Mouse (Mus musculus) liver, embryonic 13.5 days (tissue): ENCODE measurements around the gene Cbfa2t3. TPM values are rescaled to one million over a fixed set of nuclear protein-coding genes. Genes with fewer than 3 reads are reported as not detected.
A peak's percentile ranks its signal among the peaks of the same experiment; 100 is the strongest.

ENCODE experiments used
- ATAC-seq: fragments of 200-750 bp; cut with Nextera tagmentation; 2 replicates; pipeline ENCODE4 v1.8.0; 2017; ENCODE audit warnings: low read depth, mild to moderate bottlenecking, moderate number of reproducible peaks, moderate library complexity
- DNase-seq: peaks from one replicate; pipeline ENCODE4 v3.0.0; 2022
- H3K27ac ChIP-seq: fragments of 300-500 bp; sonication (generic); 2 replicates; pipeline ENCODE4 v1.5.1; 2015; ENCODE audit warnings: moderate library complexity, mild to moderate bottlenecking, inconsistent platforms
- H3K27me3 ChIP-seq: fragments of 300-500 bp; sonication (generic); 2 replicates; pipeline ENCODE4 v1.6.1; 2015; ENCODE audit warnings: mild to moderate bottlenecking, inconsistent platforms
- H3K36me3 ChIP-seq: fragments of 300-500 bp; sonication (generic); 2 replicates; pipeline ENCODE4 v1.6.1; 2015; ENCODE audit warnings: mild to moderate bottlenecking, inconsistent platforms
- H3K4me1 ChIP-seq: fragments of 300-500 bp; sonication (generic); replicated peaks from 2 replicates; pipeline ENCODE4 v1.6.1; 2015; ENCODE audit warnings: inconsistent platforms
- H3K4me2 ChIP-seq: fragments of 300-500 bp; sonication (generic); 2 replicates; pipeline ENCODE4 v1.6.1; 2015; ENCODE audit warnings: inconsistent platforms, mild to moderate bottlenecking, moderate library complexity
- H3K4me3 ChIP-seq: fragments of 300-500 bp; sonication (generic); replicated peaks from 2 replicates; pipeline ENCODE4 v1.5.1; 2015; ENCODE audit warnings: mild to moderate bottlenecking, inconsistent platforms
- H3K9ac ChIP-seq: fragments of 300-500 bp; sonication (generic); 2 replicates; pipeline ENCODE4 v1.6.1; 2015; ENCODE audit warnings: mild to moderate bottlenecking, inconsistent platforms
- H3K9me3 ChIP-seq: fragments of 300-500 bp; sonication (generic); replicated peaks from 2 replicates; pipeline ENCODE4 v1.6.1; 2016; ENCODE audit warnings: inconsistent platforms
- WGBS: fragments of 180-500 bp; shearing (Covaris S2); methylation state at CpG from one replicate; pipeline ENCODE4 v1.1.7; 2015; ENCODE audit not compliant: insufficient replicate concordance; 5-methylcytosine and 5-hydroxymethylcytosine counted together
- polyA plus RNA-seq: library from polyadenylated mRNA; unstranded; fragments of >200 nt; fragmentation: Nextera tagmentation; extraction: Ambion mirVana; gene quantifications from 2 replicates; pipeline ENCODE4 v1.2.1, GENCODE M21; 2015

Gene Cbfa2t3
- polyA plus RNA-seq, 1 experiment from 2014 or later: 4.5 TPM

GRCm38 (mm10) chr8:122648192-122648970 is 50.5 kb downstream of the Cbfa2t3 start:
- H3K27ac ChIP-seq: no peak overlapping the region
- no peak for ATAC-seq
- no peaks in the 10 kb centered on the region for H3K27me3 ChIP-seq
- peaks cover 51% of the 10 kb centered on the region for H3K36me3 ChIP-seq
- no peaks in the 10 kb centered on the region for H3K9me3 ChIP-seq
- no peak overlapping the region for H3K4me2 ChIP-seq
- no peaks in the 10 kb centered on the region for H3K4me1 ChIP-seq
- no peak overlapping the region for H3K4me3 ChIP-seq
- no peak for DNase-seq
- WGBS: 79% methylated on average over 15 of the region's 15 CpGs
- no peak overlapping the region for H3K9ac ChIP-seq

GRCm38 (mm10) chr8:122646337-122646736 is 52.6 kb downstream of the Cbfa2t3 start:
- Histone ChIP-seq H3K36me3 (peaks cover 69% of the 10 kb centered on the region), H3K4me3 (no peak overlapping the region), H3K4me2 (no peak overlapping the region), H3K4me1 (no peaks in the 10 kb centered on the region), H3K27me3 (no peaks in the 10 kb centered on the region), H3K27ac (no peak overlapping the region), H3K9ac (no peak overlapping the region), H3K9me3 (no peaks in the 10 kb centered on the region)
- DNase-seq (no peak), ATAC-seq (no peak)
- 86% methylated on average over 16 of the region's 16 CpGs for WGBS

DNA sequence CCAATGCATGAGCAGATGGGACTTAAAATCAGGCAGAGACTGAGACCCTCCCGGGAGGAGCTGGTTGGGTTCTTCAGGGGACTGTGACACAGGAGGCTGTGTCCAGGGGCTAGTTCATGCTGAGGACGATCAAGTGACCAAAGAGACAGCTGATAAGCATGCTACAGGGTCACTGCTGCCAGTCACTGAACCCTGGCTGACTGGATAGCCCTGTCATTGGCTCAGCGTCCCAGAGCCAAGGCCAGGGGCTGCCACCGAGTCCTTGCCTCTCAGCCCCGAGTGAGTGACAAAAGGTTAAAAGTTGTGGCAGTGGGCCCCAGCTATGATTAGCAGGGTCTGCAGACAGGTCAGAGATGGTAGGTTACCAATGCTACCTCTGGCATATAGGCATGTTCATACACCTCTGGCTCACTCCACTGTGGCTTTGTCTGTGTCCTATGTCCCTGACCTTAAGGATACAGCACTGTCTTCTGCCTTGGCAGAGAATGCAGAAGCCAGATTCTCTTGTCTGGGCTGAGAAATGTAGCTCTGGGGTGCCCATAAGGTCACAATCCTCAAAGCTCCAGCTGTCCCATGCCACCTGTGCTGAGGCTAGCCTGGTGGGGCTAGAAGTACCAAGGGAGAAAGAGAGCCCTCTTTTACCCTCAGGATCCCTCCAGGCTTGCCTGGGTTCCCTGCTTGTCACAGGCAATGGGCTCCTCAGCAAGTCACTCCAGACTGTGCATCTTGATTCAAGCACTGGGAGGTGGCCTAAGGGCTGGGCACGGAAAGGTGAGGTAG is 54.5 kb downstream of the Cbfa2t3 start:
- Histone ChIP-seq H3K4me2 (no peak overlapping the region), H3K27me3 (no peaks in the 10 kb centered on the region), H3K9ac (no peak overlapping the region), H3K27ac (no peak overlapping the region), H3K4me3 (no peak overlapping the region), H3K36me3 (peaks cover 73% of the 10 kb centered on the region), H3K9me3 (no peaks in the 10 kb centered on the region), H3K4me1 (peaks cover 11% of the 10 kb centered on the region; the same call in 1 of the 2 replicates)
- no peak for DNase-seq
- WGBS: 71% methylated on average over 6 of the region's 6 CpGs
- no peak for ATAC-seq

DNA sequence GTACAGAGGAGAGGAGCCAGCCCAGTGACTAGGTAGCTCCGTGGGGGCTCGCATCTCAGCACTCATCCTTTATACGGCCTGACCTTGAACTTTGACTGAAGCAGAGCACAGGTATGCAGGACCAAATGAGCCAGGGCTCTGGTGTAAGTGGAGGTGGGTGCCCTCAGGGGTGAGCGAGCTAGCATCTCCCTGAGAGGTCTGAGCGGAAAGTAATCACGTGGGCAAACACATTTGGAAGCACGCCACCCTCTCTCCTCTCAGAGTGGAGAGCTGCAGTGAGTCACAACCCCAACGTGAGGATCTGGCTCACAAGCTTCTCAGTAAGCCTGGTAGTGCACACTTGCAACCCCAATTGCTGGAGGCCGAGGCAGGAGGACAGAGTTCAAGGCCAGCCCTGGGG is 56.8 kb downstream of the Cbfa2t3 start:
- DNase-seq (no peak), ATAC-seq (no peak)
- Histone ChIP-seq H3K27ac (no peak overlapping the region), H3K9ac (no peak overlapping the region), H3K9me3 (no peaks in the 10 kb centered on the region), H3K4me1 (peaks cover 28% of the 10 kb centered on the region), H3K27me3 (no peaks in the 10 kb centered on the region), H3K4me2 (no peak overlapping the region), H3K4me3 (no peak overlapping the region), H3K36me3 (peaks cover 74% of the 10 kb centered on the region)
- 77% methylated on average over 9 of the region's 9 CpGs for WGBS

GRCm38 (mm10) chr8:122641406-122641805 is 57.5 kb downstream of the Cbfa2t3 start:
- Histone ChIP-seq H3K36me3 (peaks cover 74% of the 10 kb centered on the region), H3K9me3 (no peaks in the 10 kb centered on the region), H3K4me3 (no peak overlapping the region), H3K4me2 (no peak overlapping the region), H3K4me1 (peaks cover 35% of the 10 kb centered on the region), H3K9ac (no peak overlapping the region), H3K27me3 (no peaks in the 10 kb centered on the region), H3K27ac (no peak overlapping the region)
- WGBS: 94% methylated on average over 15 of the region's 15 CpGs
- ATAC-seq (no peak), DNase-seq (no peak)

DNA sequence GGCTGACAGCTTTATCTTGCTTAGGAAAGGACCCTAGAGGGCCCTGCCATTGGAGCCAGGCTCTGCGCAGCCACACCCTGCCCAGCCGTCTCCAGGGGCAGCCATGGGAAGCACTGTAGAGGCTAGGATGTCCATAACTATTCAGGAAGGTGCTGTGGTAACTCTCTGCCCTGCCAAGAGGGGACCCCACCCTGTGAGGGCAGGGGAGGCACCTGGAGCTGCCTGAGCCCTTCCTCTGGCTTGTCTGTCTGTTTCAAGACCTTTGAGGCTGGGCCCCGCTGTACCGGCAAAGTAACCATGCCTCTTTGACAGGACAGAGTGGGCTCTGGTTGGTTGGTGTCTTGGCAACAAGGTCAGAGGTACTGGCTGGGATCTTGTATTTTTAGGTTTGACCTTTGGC is 58.1 kb downstream of the Cbfa2t3 start:
- WGBS: 83% methylated on average over 4 of the region's 4 CpGs
- Histone ChIP-seq H3K27ac (no peak overlapping the region), H3K4me1 (peaks cover 40% of the 10 kb centered on the region), H3K9me3 (no peaks in the 10 kb centered on the region), H3K4me2 (no peak overlapping the region), H3K27me3 (no peaks in the 10 kb centered on the region), H3K4me3 (no peak overlapping the region), H3K36me3 (peaks cover 71% of the 10 kb centered on the region), H3K9ac (no peak overlapping the region)
- no peak for ATAC-seq
- DNase-seq: no peak

- ATAC-seq (no peak), DNase-seq (no peak)
These were observed 59.2 kb downstream of the Cbfa2t3 start for GRCm38 (mm10) chr8:122639521-122640248.

DNA sequence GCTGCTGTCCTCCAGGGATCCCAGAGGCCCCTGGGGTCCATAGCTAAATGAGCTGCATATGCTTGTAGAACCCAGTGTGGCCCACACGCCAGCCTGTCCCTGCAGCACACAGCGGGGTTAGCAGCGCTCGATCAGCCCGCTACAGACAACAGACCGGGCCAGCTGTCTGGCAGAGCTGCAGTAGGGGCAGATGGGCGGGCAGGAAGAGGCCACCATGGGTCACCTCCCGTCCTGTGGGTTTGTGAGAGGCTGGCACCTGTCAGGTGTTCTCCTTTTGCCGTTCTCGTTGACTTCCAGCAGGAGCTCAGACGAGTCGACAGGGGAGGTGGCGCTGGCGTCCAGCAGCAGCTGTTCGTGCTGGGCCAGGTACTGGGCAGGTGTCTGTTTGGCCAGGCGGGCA is 60.3 kb downstream of the Cbfa2t3 start:
- Histone ChIP-seq H3K9ac (no peak overlapping the region), H3K9me3 (no peaks in the 10 kb centered on the region), H3K27ac (no peak overlapping the region), H3K27me3 (no peaks in the 10 kb centered on the region), H3K36me3 (peaks cover 88% of the 10 kb centered on the region), H3K4me1 (peaks cover 51% of the 10 kb centered on the region), H3K4me2 (no peak overlapping the region), H3K4me3 (no peak overlapping the region)
- DNase-seq (no peak), ATAC-seq (no peak)
- WGBS: 91% methylated on average over 16 of the region's 16 CpGs

More at GRCm38 (mm10) chr8:122639521-122640248, 59.2 kb downstream of the Cbfa2t3 start:
- H3K9me3 ChIP-seq: no peaks in the 10 kb centered on the region
- no peak overlapping the region for H3K9ac ChIP-seq
- H3K4me2 ChIP-seq: no peak overlapping the region
- H3K36me3 ChIP-seq: peaks cover 79% of the 10 kb centered on the region
- H3K4me3 ChIP-seq: no peak overlapping the region
- no peaks in the 10 kb centered on the region for H3K27me3 ChIP-seq
- WGBS: 76% methylated on average over 16 of the region's 16 CpGs
- H3K4me1 ChIP-seq: peaks cover 51% of the 10 kb centered on the region
- H3K27ac ChIP-seq: no peak overlapping the region; the same call in 1 of the 2 replicates

- Histone ChIP-seq H3K9me3 (no peaks in the 10 kb centered on the region), H3K4me1 (peaks cover 51% of the 10 kb centered on the region), H3K27ac (peak overlapping the region; percentile 83), H3K4me3 (no peak overlapping the region), H3K9ac (peak overlapping the region; percentile 49; the same call in 1 of the 2 replicates), H3K4me2 (peak overlapping the region; percentile 49; the same call in 1 of the 2 replicates), H3K27me3 (no peaks in the 10 kb centered on the region), H3K36me3 (peaks cover 90% of the 10 kb centered on the region)
- ATAC-seq (no peak), DNase-seq (no peak)
- WGBS: 87% methylated on average over 9 of the region's 9 CpGs
These were observed 61.7 kb downstream of the Cbfa2t3 start for GRCm38 (mm10) chr8:122637230-122637629.

DNA sequence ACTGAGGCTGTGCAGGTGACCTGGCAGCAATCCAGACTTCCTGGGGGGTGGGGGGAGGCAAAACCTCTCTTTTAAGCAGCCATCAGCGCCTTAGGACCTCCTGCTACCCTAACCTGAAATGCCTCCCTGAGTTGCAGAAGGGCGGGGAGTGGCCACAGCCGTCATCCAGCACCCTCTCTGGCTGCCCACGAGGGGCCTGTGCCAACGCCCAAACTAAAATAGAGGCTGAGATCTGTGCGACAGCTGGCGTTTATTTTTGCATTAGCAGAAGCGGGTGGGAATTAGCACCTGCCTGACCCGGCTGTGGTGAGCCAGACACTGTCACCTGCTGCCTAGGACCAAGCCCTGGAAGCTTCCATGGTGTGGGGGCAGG is 62.1 kb downstream of the Cbfa2t3 start:
- H3K4me1 ChIP-seq: peaks cover 51% of the 10 kb centered on the region
- peak overlapping the region; percentile 49 for H3K4me2 ChIP-seq
- H3K9ac ChIP-seq: peak overlapping the region; percentile 49; the same call in 1 of the 2 replicates
- peaks cover 89% of the 10 kb centered on the region for H3K36me3 ChIP-seq
- no peak overlapping the region for H3K4me3 ChIP-seq
- ATAC-seq (no peak), DNase-seq (no peak)
- 58% methylated on average over 9 of the region's 9 CpGs for WGBS
- no peaks in the 10 kb centered on the region for H3K9me3 ChIP-seq
- no peaks in the 10 kb centered on the region for H3K27me3 ChIP-seq
- H3K27ac ChIP-seq: peak overlapping the region; percentile 83
